Mouse (Mus musculus): ENCODE data around the gene Zdhhc24. TPM values are rescaled to one million over a fixed set of nuclear protein-coding genes. Genes with fewer than 3 reads are reported as not detected.

Zdhhc24 gene
- total RNA-seq, 4 experiments from 2014 or later, result 25.1 to 32.1 (median 25.6) TPM

Other genes with a start within 250 kb of the Zdhhc24 start
- gene Gm960, start 180.0 kb upstream of the Zdhhc24 start, total RNA-seq (2022), result 1 to 10 TPM; 1.2 to 2.0 (median 1.8) TPM
- 100 to 1,000 TPM; 475 to 555 (median 513) TPM for gene Sptbn2, start 167.5 kb upstream of the Zdhhc24 start, total RNA-seq (2022)
- gene Rbm4b, start 122.2 kb upstream of the Zdhhc24 start, total RNA-seq (2022), result 10 to 100 TPM; 14.6 to 20.0 (median 17.2) TPM
- 10 to 100 TPM; 79.4 to 87.1 (median 84.8) TPM for gene Rbm4, start 84.8 kb upstream of the Zdhhc24 start, total RNA-seq (2022)
- 10 to 100 TPM; 22.5 to 29.2 (median 26.0) TPM for gene Gm21992, start 67.1 kb upstream of the Zdhhc24 start, total RNA-seq (2022)
- 10 to 100 TPM; 45.5 to 60.9 (median 54.8) TPM for gene Rbm14, start 67.0 kb upstream of the Zdhhc24 start, total RNA-seq (2022)
- gene Ccs, start 39.3 kb upstream of the Zdhhc24 start, total RNA-seq (2022), result 10 to 100 TPM; 30.9 to 44.4 (median 38.5) TPM
- 1 to 10 TPM; 2.1 to 2.8 (median 2.4) TPM for gene Ccdc87, start 39.3 kb upstream of the Zdhhc24 start, total RNA-seq (2022)
- gene Ctsf, start 23.5 kb upstream of the Zdhhc24 start, total RNA-seq (2022), result 100 to 1,000 TPM; 110 to 126 (median 119) TPM
- gene Actn3, start 759 bp upstream of the Zdhhc24 start, total RNA-seq (2022), result 1 to 10 TPM in 3 of 4 experiments, under 1 TPM in 1; 0.74 to 1.4 (median 1.1) TPM
- gene Bbs1, start 28.0 kb downstream of the Zdhhc24 start, total RNA-seq (2022), result 10 to 100 TPM; 32.7 to 45.2 (median 39.3) TPM
- gene Dpp3, start 49.6 kb downstream of the Zdhhc24 start, total RNA-seq (2022), result 10 to 100 TPM; 38.9 to 41.3 (median 39.7) TPM
- 10 to 100 TPM; 25.5 to 31.6 (median 28.9) TPM for gene Peli3, start 64.5 kb downstream of the Zdhhc24 start, total RNA-seq (2022)
- gene Mrpl11, start 83.5 kb downstream of the Zdhhc24 start, total RNA-seq (2022), result 10 to 100 TPM; 51.9 to 62.5 (median 56.4) TPM
- gene Npas4, start 111.6 kb downstream of the Zdhhc24 start, total RNA-seq (2022), result 10 to 100 TPM in 2 of 4 experiments, 1 to 10 TPM in 2; 4.0 to 10.8 (median 8.3) TPM
- 10 to 100 TPM; 12.3 to 19.8 (median 16.3) TPM for gene Slc29a2, start 145.2 kb downstream of the Zdhhc24 start, total RNA-seq (2022)
- gene B4gat1, start 160.2 kb downstream of the Zdhhc24 start, total RNA-seq (2022), result 100 to 1,000 TPM; 107 to 119 (median 111) TPM
- gene AC124502.3, start 160.2 kb downstream of the Zdhhc24 start, total RNA-seq (2022), result 1 to 10 TPM; 4.4 to 10.0 (median 6.3) TPM
- 10 to 100 TPM; 18.3 to 24.6 (median 20.6) TPM for gene Brms1, start 162.7 kb downstream of the Zdhhc24 start, total RNA-seq (2022)
- 100 to 1,000 TPM in 1 of 4 experiments, 10 to 100 TPM in 3; 89.3 to 115 (median 96.8) TPM for gene Rin1, start 171.8 kb downstream of the Zdhhc24 start, total RNA-seq (2022)
- 1 to 10 TPM; 3.7 to 5.6 (median 4.4) TPM for gene Cd248, start 189.4 kb downstream of the Zdhhc24 start, total RNA-seq (2022)
- gene Tmem151a, start 206.9 kb downstream of the Zdhhc24 start, total RNA-seq (2022), result 100 to 1,000 TPM; 104 to 117 (median 106) TPM
- 10 to 100 TPM; 21.4 to 29.8 (median 25.9) TPM for gene Yif1a, start 209.9 kb downstream of the Zdhhc24 start, total RNA-seq (2022)
- gene Cnih2, start 219.9 kb downstream of the Zdhhc24 start, total RNA-seq (2022), result 100 to 1,000 TPM; 417 to 436 (median 422) TPM
- gene Rab1b, start 228.4 kb downstream of the Zdhhc24 start, total RNA-seq (2022), result 100 to 1,000 TPM; 154 to 165 (median 160) TPM
- gene Klc2, start 239.9 kb downstream of the Zdhhc24 start, total RNA-seq (2022), result 100 to 1,000 TPM; 215 to 240 (median 227) TPM